Mouse (Mus musculus) left cerebral cortex, adult 6 months (tissue): ENCODE data around the gene Ndufs5. TPM values are rescaled to one million over a fixed set of nuclear protein-coding genes. Genes with fewer than 3 reads are reported as not detected.

Source experiments
- long read RNA-seq, 2 experiments: library from polyadenylated mRNA; unstranded; transcript quantifications; one replicate each; pipeline ENCODE4 v2.0.0; 2019 to 2020
- polyA plus RNA-seq: library from polyadenylated mRNA; unstranded; fragments of <200 nt; fragmentation: Nextera tagmentation; gene quantifications from 2 replicates; pipeline ENCODE4 v1.2.3, GENCODE M21; 2021

Gene Ndufs5
- polyA plus RNA-seq = 1,228 and 1,253 TPM in 2 replicates
- long read RNA-seq, experiment 1, transcript Ndufs5-201 (3 exons, 525 nt) = major isoform, 62 of 66 reads
- long read RNA-seq, experiment 1, partial matches to known transcripts = 0 of 66 reads
- long read RNA-seq, experiment 1, other reads (novel, unspliced or antisense) = 3 of 66 reads
- long read RNA-seq, experiment 2, transcript Ndufs5-203 (2 exons, 680 nt) = minor isoform, 9 of 572 reads
- long read RNA-seq, experiment 2, transcript Ndufs5-202 (3 exons, 599 nt) = minor isoform, 5 of 572 reads
- long read RNA-seq, experiment 2, transcript Ndufs5-201 (3 exons, 525 nt) = major isoform, 544 of 572 reads
- long read RNA-seq, experiment 2, transcript Ndufs5-204 (3 exons, 350 nt) = minor isoform, 10 of 572 reads
- long read RNA-seq, experiment 2, partial matches to known transcripts = 0 of 572 reads
- long read RNA-seq, experiment 2, other reads (novel, unspliced or antisense) = 4 of 572 reads

DNA sequence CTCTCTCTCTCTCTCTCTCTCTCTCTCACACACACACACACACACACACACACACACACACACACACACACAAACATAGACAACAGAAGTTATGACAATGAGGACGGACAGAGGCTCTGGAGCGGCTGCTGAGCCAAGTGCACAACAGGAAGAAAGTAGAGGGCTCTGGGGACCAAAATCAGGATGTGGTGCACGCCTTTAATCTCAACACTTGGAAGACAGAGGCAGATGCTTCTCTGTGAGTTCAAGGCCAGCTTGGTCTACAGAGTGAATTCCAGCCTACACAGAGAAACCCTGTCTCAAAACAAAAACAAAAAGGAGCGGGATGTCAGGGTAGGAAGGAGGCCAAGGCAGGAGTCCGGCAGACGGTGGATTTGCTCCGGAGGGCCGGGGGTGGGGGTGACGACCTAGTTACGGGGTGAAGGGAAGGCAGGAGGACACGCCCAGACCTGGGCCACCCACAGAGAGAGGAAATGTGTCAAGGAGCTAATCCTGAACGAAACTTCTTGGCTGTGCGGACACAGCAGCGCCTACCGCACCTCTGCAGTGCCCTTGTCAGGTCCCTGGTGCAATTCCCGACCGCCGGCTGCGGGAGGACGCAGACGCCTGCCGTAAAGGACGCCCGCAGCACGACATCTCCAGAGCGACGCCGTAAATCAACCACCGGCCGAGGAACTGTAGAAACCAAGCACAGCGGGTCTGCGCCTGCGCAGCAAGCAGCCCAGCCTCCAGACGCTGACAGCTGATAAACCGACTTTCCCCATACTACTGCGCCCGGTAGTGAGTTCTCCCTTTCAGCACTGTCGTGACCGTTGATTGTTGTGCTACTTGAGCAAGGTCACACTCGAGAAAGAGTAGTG, at the start of gene Ndufs5:
Ndufs5 (minus strand) TSS at position 629 of the 860 bp plus-strand sequence.

GRCm38 (mm10) chr4:123750152-123750651, 32.2 kb upstream of the Ndufs5 start, which contains the start of gene Akirin1:
Gene Akirin1 (minus strand): TSS chr4:123750345.

GRCm38 (mm10) chr4:123684260-123684659, 33.7 kb downstream of the Ndufs5 start, which contains the start of gene Macf1:
Gene Macf1 (minus strand): TSS chr4:123684360.

Other genes with a start within 250 kb of the Ndufs5 start
- 21.2 and 27.2 TPM in 2 replicates for gene Macf1, start 33.8 kb downstream of the Ndufs5 start, polyA plus RNA-seq
- 67.6 and 76.2 TPM in 2 replicates for gene Akirin1, start 32.1 kb upstream of the Ndufs5 start, polyA plus RNA-seq
- gene Rhbdl2, start 69.7 kb upstream of the Ndufs5 start, polyA plus RNA-seq = 0.41 and 1.0 TPM in 2 replicates
- gene 4933427I04Rik, start 141.5 kb upstream of the Ndufs5 start, polyA plus RNA-seq = 0.14 and 0.15 TPM in 2 replicates
- 39.6 and 45.8 TPM in 2 replicates for gene Mycbp, start 186.6 kb upstream of the Ndufs5 start, polyA plus RNA-seq
- gene Rragc, start 199.2 kb upstream of the Ndufs5 start, polyA plus RNA-seq = 14.6 and 52.6 TPM in 2 replicates
- gene 4930535I16Rik, start 199.8 kb upstream of the Ndufs5 start, polyA plus RNA-seq = not detected in 2 replicates